Mouse (Mus musculus) kidney, embryonic 14.5 days (tissue): ENCODE results near the gene Rmnd5b. TPM values are rescaled to one million over a fixed set of nuclear protein-coding genes. Genes with fewer than 3 reads are reported as not detected.

Source experiments
- polyA plus RNA-seq: library from polyadenylated mRNA; unstranded; fragments of >200 nt; fragmentation: Nextera tagmentation; extraction: Ambion mirVana; gene quantifications from 2 replicates; pipeline ENCODE4 v1.2.1, GENCODE M21; 2014

Rmnd5b gene
- polyA plus RNA-seq, 1 experiment from 2014 or later, result 48.7 TPM

Other genes starting within 250 kb of the Rmnd5b start
- gene Phykpl, start 51.1 kb downstream of the Rmnd5b start, polyA plus RNA-seq, result 15.9 and 23.2 TPM in 2 replicates
- 628 and 680 TPM in 2 replicates for gene Hnrnpab, start 29.0 kb downstream of the Rmnd5b start, polyA plus RNA-seq
- gene Nhp2, start 16.2 kb downstream of the Rmnd5b start, polyA plus RNA-seq, result 211 and 264 TPM in 2 replicates
- gene N4bp3, start 14.9 kb upstream of the Rmnd5b start, polyA plus RNA-seq, result 18.5 and 22.6 TPM in 2 replicates
- 2.4 and 3.8 TPM in 2 replicates for gene D930048N14Rik, start 15.1 kb upstream of the Rmnd5b start, polyA plus RNA-seq
- 105 and 142 TPM in 2 replicates for gene 0610009B22Rik, start 53.0 kb upstream of the Rmnd5b start, polyA plus RNA-seq
- gene Sec24a, start 127.7 kb upstream of the Rmnd5b start, polyA plus RNA-seq, result 12.4 and 18.3 TPM in 2 replicates
- gene Sar1b, start 127.8 kb upstream of the Rmnd5b start, polyA plus RNA-seq, result 116 and 133 TPM in 2 replicates
- gene Jade2, start 221.8 kb upstream of the Rmnd5b start, polyA plus RNA-seq, result 0.37 and 0.38 TPM in 2 replicates